In genomic region chr6:134885515-134885914, GRCm38 (mm10) we compare ENCODE assay signal across 16 mouse cellular contexts. TPM values are rescaled to one million over a fixed set of nuclear protein-coding genes. Genes with fewer than 3 reads are reported as not detected.
DNase-seq lines count a peak whose midpoint lies in the region; ATAC-seq and TF ChIP-seq lines count a peak whose summit lies in the region.
"Had no signal": no experiment of that assay in that cellular context is flagged by ENCODE, and none has a peak within 500 bp of the region (broad histone marks: within the 10 kb centered on the region; RNA-seq: fewer than 3 reads in every experiment).

No protein-coding gene starts in this region.

- H3K36me3 ChIP-seq in forebrain, embryonic 10.5 days (replicated peaks) = peaks cover 46% of the 10 kb centered on the region
- H3K36me3 ChIP-seq in forebrain, embryonic 11.5 days (ENCODE audit: control insufficient read depth, insufficient read depth, low read length) = peaks cover 4% of the 10 kb centered on the region; the same call in 1 of the 2 replicates
- H3K36me3 ChIP-seq in forebrain, embryonic 15.5 days = peaks cover 6% of the 10 kb centered on the region; the same call in 1 of the 2 replicates
- H3K36me3 ChIP-seq in hindbrain, postnatal 0 days (ENCODE audit: insufficient read depth, low read length) = no peaks in the 10 kb centered on the region
- H3K36me3 ChIP-seq in midbrain, postnatal 0 days (ENCODE audit: insufficient read depth, low read length) = no peaks in the 10 kb centered on the region
- peaks cover 6% of the 10 kb centered on the region; the same call in 1 of the 2 replicates for H3K36me3 ChIP-seq in kidney, embryonic 15.5 days

- H3K9ac ChIP-seq in forebrain, embryonic 11.5 days (ENCODE audit: low read length) = no peak overlapping the region
- no peak overlapping the region for H3K9ac ChIP-seq in forebrain, embryonic 15.5 days (replicated peaks)
- no peak overlapping the region for H3K9ac ChIP-seq in hindbrain, postnatal 0 days (replicated peaks; ENCODE audit: low read length)
- no peak overlapping the region for H3K9ac ChIP-seq in midbrain, postnatal 0 days (replicated peaks; ENCODE audit: low read length, poor library complexity, severe bottlenecking)
- no peak overlapping the region for H3K9ac ChIP-seq in kidney, embryonic 15.5 days
- H3K9ac ChIP-seq: liver, postnatal 0 days had no signal

- no peak for TF ChIP-seq CTCF in hindbrain, postnatal 0 days (IDR thresholded peaks at IDR 0.05; ENCODE audit: low read depth)
- no peak for TF ChIP-seq CTCF in midbrain, postnatal 0 days (IDR thresholded peaks at IDR 0.05)

- H3K9me3 ChIP-seq in forebrain, embryonic 10.5 days = no peaks in the 10 kb centered on the region
- H3K9me3 ChIP-seq in forebrain, embryonic 11.5 days (ENCODE audit: control insufficient read depth, low read length) = no peaks in the 10 kb centered on the region
- no peaks in the 10 kb centered on the region for H3K9me3 ChIP-seq in forebrain, embryonic 15.5 days
- no peaks in the 10 kb centered on the region for H3K9me3 ChIP-seq in hindbrain, postnatal 0 days (ENCODE audit: low read length)
- no peaks in the 10 kb centered on the region for H3K9me3 ChIP-seq in midbrain, postnatal 0 days (ENCODE audit: low read length)
- H3K9me3 ChIP-seq in kidney, embryonic 15.5 days (replicated peaks) = no peaks in the 10 kb centered on the region

- H3K4me1 ChIP-seq in forebrain, embryonic 10.5 days = peaks cover 65% of the 10 kb centered on the region
- H3K4me1 ChIP-seq in forebrain, embryonic 11.5 days (replicated peaks; ENCODE audit: control insufficient read depth, insufficient read depth, low read length) = peaks cover 13% of the 10 kb centered on the region
- H3K4me1 ChIP-seq in forebrain, embryonic 15.5 days = peaks cover 58% of the 10 kb centered on the region
- H3K4me1 ChIP-seq in hindbrain, postnatal 0 days (ENCODE audit: insufficient read depth, low read length) = peaks cover 21% of the 10 kb centered on the region; the same call in 1 of the 2 replicates
- peaks cover 30% of the 10 kb centered on the region for H3K4me1 ChIP-seq in midbrain, postnatal 0 days (ENCODE audit: insufficient read depth, low read length)
- H3K4me1 ChIP-seq in kidney, embryonic 15.5 days = peaks cover 7% of the 10 kb centered on the region

- H3K27ac ChIP-seq in forebrain, embryonic 10.5 days = no peak overlapping the region
- H3K27ac ChIP-seq in forebrain, embryonic 11.5 days (ENCODE audit: low read depth, low read length) = no peak overlapping the region
- H3K27ac ChIP-seq in forebrain, embryonic 15.5 days (replicated peaks) = no peak overlapping the region
- no peak overlapping the region for H3K27ac ChIP-seq in hindbrain, postnatal 0 days
- H3K27ac ChIP-seq in midbrain, postnatal 0 days (ENCODE audit: low read depth, low read length) = no peak overlapping the region
- H3K27ac ChIP-seq in kidney, embryonic 15.5 days = no peak overlapping the region

- ATAC-seq in forebrain, embryonic 11.5 days (replicated peaks; ENCODE audit: low FRiP score) = no peak
- ATAC-seq in forebrain, embryonic 15.5 days (replicated peaks) = no peak
- no peak for ATAC-seq in hindbrain, postnatal 0 days
- ATAC-seq in midbrain, postnatal 0 days (ENCODE audit: low FRiP score) = no peak
- ATAC-seq in kidney, embryonic 15.5 days (replicated peaks; ENCODE audit: low FRiP score) = no peak
- ATAC-seq: inflammation-experienced regulatory T-cells, adult 6 months; liver, postnatal 0 days had no signal

- H3K4me2 ChIP-seq in forebrain, embryonic 11.5 days (ENCODE audit: low read depth, low read length, severe bottlenecking) = no peak overlapping the region
- H3K4me2 ChIP-seq in forebrain, embryonic 15.5 days (replicated peaks) = peak overlapping the region; percentile 66
- H3K4me2 ChIP-seq in hindbrain, postnatal 0 days (ENCODE audit: low read depth, low read length) = peak overlapping the region; percentile 81
- peak overlapping the region; percentile 51 for H3K4me2 ChIP-seq in midbrain, postnatal 0 days (ENCODE audit: low read depth, low read length, poor library complexity, severe bottlenecking)
- no peak overlapping the region for H3K4me2 ChIP-seq in kidney, embryonic 15.5 days

- no peaks in the 10 kb centered on the region for H3K27me3 ChIP-seq in forebrain, embryonic 10.5 days (ENCODE audit: poor library complexity, severe bottlenecking)
- H3K27me3 ChIP-seq in forebrain, embryonic 11.5 days (ENCODE audit: control insufficient read depth, insufficient read depth, low read length) = no peaks in the 10 kb centered on the region
- no peaks in the 10 kb centered on the region for H3K27me3 ChIP-seq in forebrain, embryonic 15.5 days
- H3K27me3 ChIP-seq in hindbrain, postnatal 0 days (ENCODE audit: insufficient read depth, low read length) = no peaks in the 10 kb centered on the region
- no peaks in the 10 kb centered on the region for H3K27me3 ChIP-seq in midbrain, postnatal 0 days (ENCODE audit: insufficient read depth, low read length)
- 0 out of 2 replicates have a peak, but pooled peaks cover 2% of the 10 kb centered on the region for H3K27me3 ChIP-seq in kidney, embryonic 15.5 days

- 92% methylated on average over 2 of the region's 2 CpGs for whole genome bisulfite sequencing in forebrain, embryonic 10.5 days
- 88% methylated on average over 2 of the region's 2 CpGs for WGBS in forebrain, embryonic 11.5 days
- 88% methylated on average over 2 of the region's 2 CpGs for WGBS in forebrain, embryonic 15.5 days
- whole genome bisulfite sequencing in hindbrain, postnatal 0 days = 85% methylated on average over 2 of the region's 2 CpGs
- WGBS in midbrain, postnatal 0 days = 88% methylated on average over 2 of the region's 2 CpGs
- 90% methylated on average over 2 of the region's 2 CpGs for WGBS in kidney, embryonic 15.5 days

- no peak for DNase-seq in forebrain, embryonic 10.5 days (ENCODE audit: extremely low spot score, low spot score)
- DNase-seq in forebrain, embryonic 11.5 days (ENCODE audit: low spot score) = no peak
- DNase-seq in hindbrain, postnatal 0 days (ENCODE audit: low spot score) = no peak
- no peak for DNase-seq in midbrain, postnatal 0 days (ENCODE audit: low spot score)
- DNase-seq in cerebellum, adult 9-11 months = no peak
- DNase-seq in ovary, postnatal 14 days (ENCODE audit: low spot score) = no peak
- DNase-seq: cerebellum, postnatal 14 days; gastrocnemius, postnatal 14 days; heart, postnatal 10 days; kidney, adult 9 months; liver, postnatal 0 days; lung, postnatal 14 days; thymus, postnatal 4 days had no signal

- H3K4me3 ChIP-seq in forebrain, embryonic 10.5 days = peak overlapping the region; percentile 66; the same call in 1 of the 2 replicates
- H3K4me3 ChIP-seq in forebrain, embryonic 11.5 days (ENCODE audit: low read depth, low read length) = no peak overlapping the region
- peak overlapping the region; percentile 2; the same call in 1 of the 2 replicates for H3K4me3 ChIP-seq in forebrain, embryonic 15.5 days
- 0 out of 2 replicates have a peak overlapping the region, but pooled peaks have one; percentile 46 for H3K4me3 ChIP-seq in hindbrain, postnatal 0 days (ENCODE audit: low read length)
- peak overlapping the region; percentile 57 for H3K4me3 ChIP-seq in midbrain, postnatal 0 days (ENCODE audit: low read depth, low read length)
- no peak overlapping the region for H3K4me3 ChIP-seq in kidney, embryonic 15.5 days (replicated peaks)

RNA-seq across cellular contexts. Expression of gene Gpr19, which starts 12.9 kb away (rescaled TPM):
- polyA plus RNA-seq in forebrain, embryonic 10.5 days (2016; fragmentation: Nextera tagmentation; extraction: Ambion mirVana) = 28.7 and 28.8 TPM in 2 replicates
- polyA plus RNA-seq in forebrain, embryonic 11.5 days (2014; fragmentation: Nextera tagmentation; extraction: Ambion mirVana) = 31.2 and 33.8 TPM in 2 replicates
- 47.7 and 48.1 TPM in 2 replicates for polyA plus RNA-seq in forebrain, embryonic 15.5 days (2015; fragmentation: Nextera tagmentation; extraction: Ambion mirVana)
- 33.2 and 43.7 TPM in 2 replicates for total RNA-seq in hindbrain, postnatal 0 days (2014; rRNA removed)
- polyA plus RNA-seq in hindbrain, postnatal 0 days (2015; fragmentation: Nextera tagmentation; extraction: Ambion mirVana) = 33.7 and 33.9 TPM in 2 replicates
- 32.1 and 34.2 TPM in 2 replicates for total RNA-seq in midbrain, postnatal 0 days (2014; rRNA removed)
- polyA plus RNA-seq in midbrain, postnatal 0 days (2015; fragmentation: Nextera tagmentation; extraction: Ambion mirVana) = 38.5 and 41.6 TPM in 2 replicates
- polyA plus RNA-seq in kidney, embryonic 15.5 days (2015; fragmentation: Nextera tagmentation; extraction: Ambion mirVana) = 11.0 and 12.3 TPM in 2 replicates

RNA-seq across cellular contexts. Expression of gene Cdkn1b, which starts 34.7 kb away (rescaled TPM):
- polyA plus RNA-seq in forebrain, embryonic 10.5 days (2016; fragmentation: Nextera tagmentation; extraction: Ambion mirVana) = 17.9 and 19.0 TPM in 2 replicates
- polyA plus RNA-seq in forebrain, embryonic 11.5 days (2014; fragmentation: Nextera tagmentation; extraction: Ambion mirVana) = 26.2 and 27.3 TPM in 2 replicates
- 52.4 and 55.1 TPM in 2 replicates for polyA plus RNA-seq in forebrain, embryonic 15.5 days (2015; fragmentation: Nextera tagmentation; extraction: Ambion mirVana)
- 33.2 and 44.7 TPM in 2 replicates for total RNA-seq in hindbrain, postnatal 0 days (2014; rRNA removed)
- 26.3 and 30.2 TPM in 2 replicates for polyA plus RNA-seq in hindbrain, postnatal 0 days (2015; fragmentation: Nextera tagmentation; extraction: Ambion mirVana)
- 48.5 and 58.8 TPM in 2 replicates for total RNA-seq in midbrain, postnatal 0 days (2014; rRNA removed)
- polyA plus RNA-seq in midbrain, postnatal 0 days (2015; fragmentation: Nextera tagmentation; extraction: Ambion mirVana) = 23.9 and 25.6 TPM in 2 replicates
- polyA plus RNA-seq in kidney, embryonic 15.5 days (2015; fragmentation: Nextera tagmentation; extraction: Ambion mirVana) = 15.9 and 17.6 TPM in 2 replicates

RNA-seq across cellular contexts. Expression of gene Crebl2, which starts 55.6 kb away (rescaled TPM):
- 0.86 and 1.1 TPM in 2 replicates for polyA plus RNA-seq in forebrain, embryonic 10.5 days (2016; fragmentation: Nextera tagmentation; extraction: Ambion mirVana)
- 0.87 and 1.1 TPM in 2 replicates for polyA plus RNA-seq in forebrain, embryonic 11.5 days (2014; fragmentation: Nextera tagmentation; extraction: Ambion mirVana)
- polyA plus RNA-seq in forebrain, embryonic 15.5 days (2015; fragmentation: Nextera tagmentation; extraction: Ambion mirVana) = 3.8 and 3.9 TPM in 2 replicates
- total RNA-seq in hindbrain, postnatal 0 days (2014; rRNA removed) = 2.7 and 4.4 TPM in 2 replicates
- 2.6 and 3.6 TPM in 2 replicates for polyA plus RNA-seq in hindbrain, postnatal 0 days (2015; fragmentation: Nextera tagmentation; extraction: Ambion mirVana)
- total RNA-seq in midbrain, postnatal 0 days (2014; rRNA removed) = 7.0 and 10.0 TPM in 2 replicates
- 2.6 and 3.5 TPM in 2 replicates for polyA plus RNA-seq in midbrain, postnatal 0 days (2015; fragmentation: Nextera tagmentation; extraction: Ambion mirVana)
- 2.3 and 3.1 TPM in 2 replicates for polyA plus RNA-seq in kidney, embryonic 15.5 days (2015; fragmentation: Nextera tagmentation; extraction: Ambion mirVana)

Comparison
In these comparisons a context has a peak if more than half of its experiments do, and no peak if none do; other contexts are left out.
1. H3K4me3 ChIP-seq: peak in forebrain, embryonic 10.5 days (single experiment), forebrain, embryonic 15.5 days (single experiment), hindbrain, postnatal 0 days (single experiment) and midbrain, postnatal 0 days (single experiment); none in forebrain, embryonic 11.5 days (single experiment) and kidney, embryonic 15.5 days (single experiment).
2. H3K4me2 ChIP-seq: peak in forebrain, embryonic 15.5 days (single experiment), hindbrain, postnatal 0 days (single experiment) and midbrain, postnatal 0 days (single experiment); none in forebrain, embryonic 11.5 days (single experiment) and kidney, embryonic 15.5 days (single experiment).